Mouse (Mus musculus) lung, embryonic 14.5 days (tissue): ENCODE measurements at regions not wholly inside any gene's neighbourhood (a gene's known extent, or its start where the extent isn't known, plus 50 kb on each side); places are given as distances from the start of the nearest gene placed in this dataset.

ENCODE experiments used
- ATAC-seq: fragments of 200-750 bp; cut with Nextera tagmentation; 2 replicates; pipeline ENCODE4 v1.8.0; 2017; ENCODE audit warnings: mild to moderate bottlenecking, moderate TSS enrichment, moderate library complexity; ENCODE audit not compliant: insufficient read depth
- DNase-seq: peaks from one replicate; pipeline ENCODE4 v3.0.0-alpha.2; 2015
- H3K27ac ChIP-seq: fragments of 300-500 bp; sonication (generic); 2 replicates; pipeline ENCODE4 v1.5.1; 2014; ENCODE audit warnings: low read depth, mild to moderate bottlenecking, moderate library complexity
- H3K27me3 ChIP-seq: fragments of 300-500 bp; sonication (generic); 2 replicates; pipeline ENCODE4 v1.6.1; 2014; ENCODE audit warnings: low read length, control low read depth; ENCODE audit not compliant: insufficient read depth
- H3K36me3 ChIP-seq: fragments of 300-500 bp; sonication (generic); 2 replicates; pipeline ENCODE4 v1.6.1; 2014; ENCODE audit warnings: control low read depth; ENCODE audit not compliant: insufficient read depth
- H3K4me1 ChIP-seq: fragments of 300-500 bp; sonication (generic); 2 replicates; pipeline ENCODE4 v1.6.1; 2014; ENCODE audit warnings: antibody characterized with exemption, control low read depth; ENCODE audit not compliant: insufficient read depth
- H3K4me2 ChIP-seq: fragments of 300-500 bp; sonication (generic); 2 replicates; pipeline ENCODE4 v1.6.1; 2014; ENCODE audit warnings: mild to moderate bottlenecking
- H3K4me3 ChIP-seq: fragments of 300-500 bp; sonication (generic); 2 replicates; pipeline ENCODE4 v1.5.1; 2014; ENCODE audit warnings: low read depth, low read length
- H3K9ac ChIP-seq: fragments of 300-500 bp; sonication (generic); 2 replicates; pipeline ENCODE4 v1.6.1; 2014
- H3K9me3 ChIP-seq: fragments of 300-500 bp; sonication (generic); 2 replicates; pipeline ENCODE4 v1.6.1; 2016; ENCODE audit warnings: low read depth, low read length, control low read depth
- CTCF ChIP-seq: IDR thresholded peaks from 2 replicates; pipeline ENCODE4 v1.5.1; 2016; ENCODE audit warnings: antibody characterized with exemption, low read depth
- WGBS: fragments of 180-500 bp; shearing (Covaris S2); extraction: QIAGEN DNeasy Blood & Tissue Kit; methylation state at CpG from one replicate; pipeline ENCODE4 v1.1.7; 2014; 5-methylcytosine and 5-hydroxymethylcytosine counted together

DNA sequence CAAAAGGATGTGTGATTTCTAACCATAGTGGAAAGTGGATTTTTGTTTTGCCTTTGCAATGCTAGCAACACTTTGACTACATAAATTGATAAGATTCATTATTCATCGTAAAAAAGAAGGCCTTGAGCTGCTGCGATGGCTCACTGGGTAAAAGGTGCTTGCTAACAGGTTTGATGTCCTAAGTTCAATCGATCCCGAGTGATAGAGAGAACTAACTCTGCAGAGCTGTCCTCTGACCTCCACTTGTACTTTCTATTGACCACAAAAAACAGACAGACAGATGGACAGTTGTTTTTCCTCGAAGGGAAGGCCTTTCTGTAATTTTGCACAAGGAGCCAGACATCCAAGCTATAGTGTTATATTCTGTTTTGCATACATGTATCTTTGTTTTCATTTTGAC lies 63.7 kb upstream of the Picalm start:
- Histone ChIP-seq H3K36me3 (no peaks in the 10 kb centered on the region), H3K9ac (no peak overlapping the region), H3K4me2 (no peak overlapping the region), H3K27ac (no peak overlapping the region), H3K27me3 (no peaks in the 10 kb centered on the region), H3K4me1 (peaks cover 11% of the 10 kb centered on the region; the same call in 1 of the 2 replicates), H3K9me3 (no peaks in the 10 kb centered on the region), H3K4me3 (no peak overlapping the region)
- TF ChIP-seq CTCF, result no peak
- no peak for DNase-seq
- WGBS, result 79% methylated on average over 5 of the region's 5 CpGs
- no peak for ATAC-seq

- no peaks in the 10 kb centered on the region for H3K36me3 ChIP-seq
- ATAC-seq (no peak), DNase-seq (peak; percentile 61)
- no peaks in the 10 kb centered on the region for H3K27me3 ChIP-seq
- H3K27ac ChIP-seq, result no peak overlapping the region
- WGBS, result 69% methylated on average over 3 of the region's 3 CpGs
- no peak for TF ChIP-seq CTCF
- no peak overlapping the region for H3K9ac ChIP-seq
- no peaks in the 10 kb centered on the region for H3K9me3 ChIP-seq
- H3K4me3 ChIP-seq, result no peak overlapping the region
- no peak overlapping the region for H3K4me2 ChIP-seq
- H3K4me1 ChIP-seq, result peaks cover under 1% of the 10 kb centered on the region; the same call in 1 of the 2 replicates
Observed at GRCm38 (mm10) chr7:90067961-90068665, 61.9 kb upstream of the Picalm start.

GRCm38 (mm10) chr7:90070267-90070666 lies 59.7 kb upstream of the Picalm start:
- no peak for TF ChIP-seq CTCF
- 78% methylated on average over 7 of the region's 7 CpGs for WGBS
- Histone ChIP-seq H3K27me3 (no peaks in the 10 kb centered on the region), H3K4me3 (no peak overlapping the region), H3K4me2 (no peak overlapping the region), H3K4me1 (no peaks in the 10 kb centered on the region), H3K9me3 (no peaks in the 10 kb centered on the region), H3K9ac (no peak overlapping the region), H3K36me3 (no peaks in the 10 kb centered on the region), H3K27ac (no peak overlapping the region)
- DNase-seq (no peak), ATAC-seq (no peak)

- DNase-seq, result no peak
- H3K4me2 ChIP-seq, result no peak overlapping the region
- no peaks in the 10 kb centered on the region for H3K9me3 ChIP-seq
- no peak for TF ChIP-seq CTCF
- no peak for ATAC-seq
- 81% methylated on average over 5 of the region's 5 CpGs for WGBS
- no peak overlapping the region for H3K27ac ChIP-seq
- H3K4me1 ChIP-seq, result no peaks in the 10 kb centered on the region
- no peak overlapping the region for H3K4me3 ChIP-seq
- no peaks in the 10 kb centered on the region for H3K27me3 ChIP-seq
- H3K36me3 ChIP-seq, result no peaks in the 10 kb centered on the region
- no peak overlapping the region for H3K9ac ChIP-seq
Observed at GRCm38 (mm10) chr7:90073865-90074264, 56.1 kb upstream of the Picalm start.

- TF ChIP-seq CTCF, result no peak
- no peak for ATAC-seq
- H3K4me1 ChIP-seq, result no peaks in the 10 kb centered on the region
- H3K36me3 ChIP-seq, result no peaks in the 10 kb centered on the region
- H3K9ac ChIP-seq, result no peak overlapping the region
- no peaks in the 10 kb centered on the region for H3K9me3 ChIP-seq
- WGBS, result 86% methylated on average over 2 of the region's 2 CpGs
- H3K4me3 ChIP-seq, result no peak overlapping the region
- no peak overlapping the region for H3K4me2 ChIP-seq
- H3K27ac ChIP-seq, result no peak overlapping the region
- no peaks in the 10 kb centered on the region for H3K27me3 ChIP-seq
- no peak for DNase-seq
Observed at GRCm38 (mm10) chr7:90074592-90074991, 55.4 kb upstream of the Picalm start.

- TF ChIP-seq CTCF, result no peak
- H3K27ac ChIP-seq, result no peak overlapping the region
- no peak overlapping the region for H3K9ac ChIP-seq
- no peaks in the 10 kb centered on the region for H3K36me3 ChIP-seq
- no peaks in the 10 kb centered on the region for H3K27me3 ChIP-seq
- no peaks in the 10 kb centered on the region for H3K4me1 ChIP-seq
- no peak overlapping the region for H3K4me3 ChIP-seq
- 96% methylated on average over 2 of the region's 2 CpGs for WGBS
- H3K4me2 ChIP-seq, result no peak overlapping the region
- H3K9me3 ChIP-seq, result no peaks in the 10 kb centered on the region
- ATAC-seq (no peak), DNase-seq (no peak)
Observed at GRCm38 (mm10) chr7:90077565-90077964, 52.4 kb upstream of the Picalm start.

- Histone ChIP-seq H3K4me3 (no peak overlapping the region), H3K27me3 (no peaks in the 10 kb centered on the region), H3K9me3 (no peaks in the 10 kb centered on the region), H3K9ac (no peak overlapping the region), H3K27ac (no peak overlapping the region), H3K36me3 (no peaks in the 10 kb centered on the region), H3K4me1 (no peaks in the 10 kb centered on the region), H3K4me2 (no peak overlapping the region)
- WGBS, result 40% methylated on average over 7 of the region's 7 CpGs
- no peak for ATAC-seq
- TF ChIP-seq CTCF, result no peak
- DNase-seq, result no peak
Observed at GRCm38 (mm10) chr7:90080083-90080772, 49.8 kb upstream of the Picalm start.
